Mouse (Mus musculus) liver, postnatal 0 days (tissue): ENCODE measurements around the gene Tap1. TPM values are rescaled to one million over a fixed set of nuclear protein-coding genes. Genes with fewer than 3 reads are reported as not detected.

ENCODE experiments used
- ATAC-seq: fragments of 200-750 bp; cut with Nextera tagmentation; 2 replicates; pipeline ENCODE4 v1.8.0; 2017; ENCODE audit warnings: mild to moderate bottlenecking, moderate library complexity
- DNase-seq: peaks from one replicate; pipeline ENCODE4 v3.0.0-alpha.2; 2016
- H3K27ac ChIP-seq: fragments of 300-500 bp; sonication (generic); 2 replicates; pipeline ENCODE4 v1.5.1; 2014; ENCODE audit warnings: antibody characterized with exemption, moderate library complexity, mild to moderate bottlenecking, low read depth
- H3K27me3 ChIP-seq: fragments of 300-500 bp; sonication (generic); 2 replicates; pipeline ENCODE4 v1.6.1; 2014; ENCODE audit warnings: low read length, control low read depth, mixed read lengths; ENCODE audit not compliant: insufficient read depth
- H3K36me3 ChIP-seq: fragments of 300-500 bp; sonication (generic); replicated peaks from 2 replicates; pipeline ENCODE4 v1.6.1; 2014; ENCODE audit warnings: mild to moderate bottlenecking, control low read depth, low read length, moderate library complexity, mixed read lengths; ENCODE audit not compliant: insufficient read depth
- H3K4me1 ChIP-seq: fragments of 300-500 bp; sonication (generic); 2 replicates; pipeline ENCODE4 v1.6.1; 2014; ENCODE audit warnings: antibody characterized with exemption, mild to moderate bottlenecking, control low read depth; ENCODE audit not compliant: insufficient read depth
- H3K4me2 ChIP-seq: fragments of 300-500 bp; sonication (generic); 2 replicates; pipeline ENCODE4 v1.6.1; 2014; ENCODE audit warnings: low read depth, mild to moderate bottlenecking, low read length, moderate library complexity, mixed read lengths
- H3K4me3 ChIP-seq: fragments of 300-500 bp; sonication (generic); 2 replicates; pipeline ENCODE4 v1.5.1; 2014; ENCODE audit warnings: low read depth, low read length
- H3K9ac ChIP-seq: fragments of 300-500 bp; sonication (generic); replicated peaks from 2 replicates; pipeline ENCODE4 v1.6.1; 2014; ENCODE audit warnings: mild to moderate bottlenecking, moderate library complexity
- H3K9me3 ChIP-seq: fragments of 300-500 bp; sonication (generic); 2 replicates; pipeline ENCODE4 v1.6.1; 2016; ENCODE audit warnings: mild to moderate bottlenecking, control low read depth, low read length, mixed read lengths
- CTCF ChIP-seq: sonication (generic); IDR thresholded peaks from 2 replicates; pipeline ENCODE4 v1.5.1; 2016; ENCODE audit warnings: antibody characterized with exemption, low read depth
- EP300 ChIP-seq: IDR thresholded peaks from 2 replicates; pipeline ENCODE4 v1.6.1; 2016; ENCODE audit warnings: antibody characterized with exemption, low read depth, mild to moderate bottlenecking
- WGBS: fragments of 180-500 bp; shearing (Covaris S2); extraction: QIAGEN DNeasy Blood & Tissue Kit; methylation state at CpG from one replicate; pipeline ENCODE4 v1.1.7; 2014; ENCODE audit not compliant: insufficient replicate concordance; 5-methylcytosine and 5-hydroxymethylcytosine counted together
- polyA plus RNA-seq: library from polyadenylated mRNA; unstranded; fragments of >200 nt; fragmentation: Nextera tagmentation; extraction: Ambion mirVana; gene quantifications from 2 replicates; pipeline ENCODE4 v1.2.1, GENCODE M21; 2015

The Tap1 gene
- polyA plus RNA-seq, 1 experiment from 2014 or later = 8.8 TPM

DNA sequence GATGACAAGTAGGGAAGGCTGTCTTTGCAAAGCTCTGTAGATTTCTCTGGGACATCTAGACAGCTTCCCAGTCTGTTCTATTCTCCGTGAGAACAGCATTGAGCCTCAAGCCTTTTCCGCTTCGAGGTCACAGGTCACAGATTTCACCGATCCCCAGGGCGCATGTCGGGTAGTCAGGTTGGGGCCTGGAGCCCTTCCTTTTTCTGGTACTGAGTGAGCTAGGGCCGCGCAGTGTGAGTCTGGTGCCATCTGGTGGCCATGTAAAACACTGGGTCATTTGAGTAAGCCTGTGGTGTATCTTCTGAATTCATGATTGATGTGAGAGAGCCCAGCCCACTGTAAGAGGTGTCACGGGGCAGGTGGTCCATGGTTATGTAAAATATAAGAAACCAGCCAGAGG lies 47.6 kb downstream of the Tap1 start:
- H3K9me3 ChIP-seq = no peaks in the 10 kb centered on the region
- no peak overlapping the region for H3K9ac ChIP-seq
- peak overlapping the region; percentile 10; the same call in 1 of the 2 replicates for H3K4me2 ChIP-seq
- H3K36me3 ChIP-seq = no peaks in the 10 kb centered on the region
- 12% methylated on average over 9 of the region's 9 CpGs for WGBS
- no peaks in the 10 kb centered on the region for H3K27me3 ChIP-seq
- H3K4me3 ChIP-seq = no peak overlapping the region
- DNase-seq = peak; percentile 80
- TF ChIP-seq EP300 (no peak), CTCF (peak; percentile 95)
- peak; percentile 84 for ATAC-seq
- H3K27ac ChIP-seq = no peak overlapping the region
- peaks cover 3% of the 10 kb centered on the region; the same call in 1 of the 2 replicates for H3K4me1 ChIP-seq

DNA sequence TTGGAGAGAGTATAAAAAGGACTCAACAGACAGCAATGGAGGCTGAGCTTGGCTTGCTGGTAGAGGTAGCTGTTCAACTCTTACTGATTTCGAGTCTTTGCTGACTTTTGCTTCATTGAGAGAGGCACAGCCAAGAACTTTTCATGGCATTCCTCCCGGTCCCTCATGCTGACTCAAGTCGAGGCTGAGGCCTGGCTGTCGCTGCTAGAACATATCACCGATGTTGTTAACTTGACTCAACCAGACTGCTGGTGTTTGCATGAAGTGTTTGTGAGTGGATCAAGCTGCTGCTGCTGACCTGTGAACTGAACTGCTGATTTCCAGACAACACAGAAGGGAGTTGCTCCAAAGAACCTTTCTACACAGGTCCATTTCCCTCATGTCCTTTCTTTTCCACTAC lies 49.3 kb downstream of the Tap1 start:
- H3K4me2 ChIP-seq = no peak overlapping the region
- no peak for DNase-seq
- H3K9me3 ChIP-seq = 0 out of 2 replicates have a peak, but pooled peaks cover 2% of the 10 kb centered on the region
- H3K4me1 ChIP-seq = peaks cover 3% of the 10 kb centered on the region; the same call in 1 of the 2 replicates
- no peak overlapping the region for H3K27ac ChIP-seq
- WGBS = 75% methylated on average over 5 of the region's 5 CpGs
- no peak for TF ChIP-seq EP300
- TF ChIP-seq CTCF = no peak
- ATAC-seq = no peak
- no peaks in the 10 kb centered on the region for H3K27me3 ChIP-seq
- H3K36me3 ChIP-seq = no peaks in the 10 kb centered on the region
- no peak overlapping the region for H3K9ac ChIP-seq
- no peak overlapping the region for H3K4me3 ChIP-seq

DNA sequence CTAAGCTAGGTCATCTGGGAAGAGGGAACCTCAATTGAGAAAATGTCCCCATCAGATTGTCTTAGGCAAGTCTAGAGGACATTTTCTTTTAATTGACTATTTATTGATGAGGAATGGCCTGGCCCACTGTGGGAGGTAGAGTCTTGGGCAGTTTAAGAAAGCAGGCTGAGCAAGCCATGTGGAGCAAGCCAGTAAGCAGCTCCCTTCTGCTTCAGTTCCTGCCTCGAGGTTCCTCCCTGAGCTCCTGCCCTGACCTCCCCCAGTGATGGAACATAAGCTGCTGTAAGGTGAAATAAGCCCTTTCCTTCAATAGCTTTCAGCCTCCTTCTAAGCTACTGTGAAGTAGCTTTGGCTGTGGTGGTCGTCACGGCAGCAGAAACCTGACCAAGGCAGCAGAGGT lies 50.4 kb downstream of the Tap1 start:
- Histone ChIP-seq H3K4me3 (no peak overlapping the region), H3K4me2 (no peak overlapping the region), H3K9ac (no peak overlapping the region), H3K9me3 (0 out of 2 replicates have a peak, but pooled peaks cover 5% of the 10 kb centered on the region), H3K27me3 (no peaks in the 10 kb centered on the region), H3K27ac (no peak overlapping the region), H3K36me3 (no peaks in the 10 kb centered on the region), H3K4me1 (peaks cover 3% of the 10 kb centered on the region; the same call in 1 of the 2 replicates)
- DNase-seq (no peak), ATAC-seq (no peak)
- WGBS = 65% methylated on average over 3 of the region's 3 CpGs
- TF ChIP-seq EP300 = no peak
- no peak for TF ChIP-seq CTCF

DNA sequence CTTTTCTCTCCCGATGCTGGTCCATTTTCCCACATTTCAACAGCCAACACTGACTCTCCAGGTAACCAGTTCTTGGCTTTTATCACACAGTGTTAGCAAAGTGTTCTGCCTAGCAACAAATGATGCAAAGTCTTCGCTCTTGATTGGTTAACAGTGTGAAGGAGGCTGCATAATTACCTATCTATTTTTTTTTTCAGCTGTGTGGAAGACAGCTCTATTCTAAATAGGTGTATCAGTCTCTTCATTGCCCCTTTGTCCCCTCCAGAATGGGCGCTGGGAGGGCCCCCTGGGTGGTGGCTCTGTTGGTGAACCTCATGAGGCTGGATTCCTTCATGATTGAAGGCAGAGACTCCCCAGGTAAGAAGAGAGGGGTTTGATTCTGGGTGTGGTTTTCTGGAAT lies 51.4 kb downstream of the Tap1 start, which contains the start of gene H2-Ob:
TSS of gene H2-Ob (plus strand) at position 198 of the 400 bp plus-strand sequence.
- H3K27me3 ChIP-seq = no peaks in the 10 kb centered on the region
- no peak within 1 kb of the TSS for H3K9ac ChIP-seq
- TF ChIP-seq CTCF (no peak), EP300 (no peak)
- peaks cover 3% of the 10 kb centered on the region; the same call in 1 of the 2 replicates for H3K4me1 ChIP-seq
- DNase-seq (peak; percentile 31), ATAC-seq (no peak)
- H3K4me2 ChIP-seq = peak within 1 kb of the TSS; percentile 52
- no peak within 1 kb of the TSS for H3K4me3 ChIP-seq
- H3K9me3 ChIP-seq = 0 out of 2 replicates have a peak, but pooled peaks cover 5% of the 10 kb centered on the region
- H3K27ac ChIP-seq = peak within 1 kb of the TSS; percentile 84
- H3K36me3 ChIP-seq = no peaks in the 10 kb centered on the region
- WGBS = 60% methylated on average over 3 of the region's 3 CpGs

DNA sequence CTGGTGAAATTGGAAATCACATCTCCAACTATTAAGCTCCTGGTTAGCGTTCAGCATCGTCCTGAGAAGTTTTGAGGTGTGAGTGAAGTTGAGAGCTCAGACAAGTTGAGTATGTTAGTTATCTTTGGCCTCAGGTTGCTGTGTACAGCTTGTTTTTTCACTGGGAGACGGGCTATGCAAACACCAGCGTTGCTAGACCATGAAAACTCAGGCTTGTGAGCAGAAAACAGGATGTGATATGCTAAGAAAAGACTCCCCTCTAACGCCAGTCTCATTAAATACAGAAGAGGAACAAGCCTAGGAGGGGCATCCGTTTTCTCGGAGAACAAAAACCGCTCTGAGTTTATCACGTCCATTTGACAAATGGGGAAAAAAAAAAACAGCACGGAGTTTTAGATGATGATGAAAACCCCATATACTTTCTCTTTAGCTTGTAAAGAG lies 52.3 kb downstream of the Tap1 start:
- DNase-seq (no peak), ATAC-seq (peak; percentile 35; the same call in 1 of the 2 replicates)
- 21% methylated on average over 10 of the region's 10 CpGs for WGBS
- H3K36me3 ChIP-seq = no peaks in the 10 kb centered on the region
- H3K27ac ChIP-seq = peak overlapping the region; percentile 85
- H3K4me3 ChIP-seq = no peak overlapping the region
- no peak overlapping the region for H3K9ac ChIP-seq
- H3K4me1 ChIP-seq = peaks cover 3% of the 10 kb centered on the region; the same call in 1 of the 2 replicates
- no peak for TF ChIP-seq CTCF
- H3K27me3 ChIP-seq = no peaks in the 10 kb centered on the region
- H3K9me3 ChIP-seq = 0 out of 2 replicates have a peak, but pooled peaks cover 5% of the 10 kb centered on the region
- peak overlapping the region; percentile 52 for H3K4me2 ChIP-seq

DNA sequence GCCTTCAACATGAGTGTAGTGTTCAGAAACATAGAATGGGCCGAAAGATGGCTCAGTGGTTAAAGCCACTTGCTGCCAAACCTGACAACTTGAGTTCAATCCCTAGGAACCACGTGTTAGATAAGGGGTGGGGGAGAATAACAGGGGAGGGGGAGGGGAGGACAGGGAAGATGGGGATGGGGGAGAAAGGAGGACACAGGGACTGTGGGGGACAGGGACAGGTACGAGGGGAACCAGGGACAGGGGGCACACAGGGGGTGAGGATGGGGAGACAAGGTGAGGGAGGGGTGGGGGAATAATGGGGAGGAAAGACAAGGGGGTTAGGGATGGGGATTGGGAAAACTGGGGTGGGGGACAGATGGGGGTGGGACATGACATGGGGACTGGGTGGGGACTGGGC lies 53.0 kb downstream of the Tap1 start:
- H3K4me3 ChIP-seq = no peak overlapping the region
- DNase-seq (no peak), ATAC-seq (no peak)
- H3K9ac ChIP-seq = no peak overlapping the region
- H3K36me3 ChIP-seq = no peaks in the 10 kb centered on the region
- H3K9me3 ChIP-seq = 0 out of 2 replicates have a peak, but pooled peaks cover 5% of the 10 kb centered on the region
- peak overlapping the region; percentile 52 for H3K4me2 ChIP-seq
- TF ChIP-seq EP300 (no peak), CTCF (no peak)
- H3K27me3 ChIP-seq = no peaks in the 10 kb centered on the region
- WGBS = 32% methylated on average over 3 of the region's 3 CpGs
- peak overlapping the region; percentile 85 for H3K27ac ChIP-seq
- peaks cover 3% of the 10 kb centered on the region; the same call in 1 of the 2 replicates for H3K4me1 ChIP-seq
